Mouse (Mus musculus) stomach, embryonic 15.5 days (tissue): Measurements from ENCODE around the gene Ankrd17. TPM values are rescaled to one million over a fixed set of nuclear protein-coding genes. Genes with fewer than 3 reads are reported as not detected.
"Not testable (repeated sequence)": the region's sequence is repeated elsewhere in the genome, so short reads cannot be mapped to it uniquely, and the experiment has no call there.

Source experiments
- ATAC-seq: fragments of 200-750 bp; cut with Nextera tagmentation; 2 replicates; pipeline ENCODE4 v1.8.0; 2017; ENCODE audit warnings: low read depth, moderate number of reproducible peaks, moderate TSS enrichment; ENCODE audit not compliant: insufficient read depth, low FRiP score
- H3K27ac ChIP-seq: fragments of 300-500 bp; sonication (generic); 2 replicates; pipeline ENCODE4 v1.5.1; 2015; ENCODE audit warnings: mild to moderate bottlenecking, inconsistent platforms
- H3K27me3 ChIP-seq: fragments of 300-500 bp; sonication (generic); replicated peaks from 2 replicates; pipeline ENCODE4 v1.6.1; 2015; ENCODE audit warnings: inconsistent platforms
- H3K36me3 ChIP-seq: fragments of 300-500 bp; sonication (generic); 2 replicates; pipeline ENCODE4 v1.6.1; 2015; ENCODE audit warnings: inconsistent platforms
- H3K4me1 ChIP-seq: fragments of 300-500 bp; sonication (generic); 2 replicates; pipeline ENCODE4 v1.6.1; 2015; ENCODE audit warnings: inconsistent platforms
- H3K4me2 ChIP-seq: fragments of 300-500 bp; sonication (generic); 2 replicates; pipeline ENCODE4 v1.6.1; 2015; ENCODE audit warnings: mild to moderate bottlenecking, inconsistent platforms
- H3K4me3 ChIP-seq: fragments of 300-500 bp; sonication (generic); replicated peaks from 2 replicates; pipeline ENCODE4 v1.5.1; 2015; ENCODE audit warnings: inconsistent platforms
- H3K9ac ChIP-seq: fragments of 300-500 bp; sonication (generic); 2 replicates; pipeline ENCODE4 v1.6.1; 2015; ENCODE audit warnings: inconsistent platforms
- H3K9me3 ChIP-seq: fragments of 300-500 bp; sonication (generic); 2 replicates; pipeline ENCODE4 v1.6.1; 2016; ENCODE audit warnings: inconsistent platforms
- WGBS: fragments of 180-500 bp; shearing (Covaris S2); methylation state at CpG from one replicate; pipeline ENCODE4 v1.1.7; 2015; 5-methylcytosine and 5-hydroxymethylcytosine counted together
- polyA plus RNA-seq: library from polyadenylated mRNA; unstranded; fragments of >200 nt; fragmentation: Nextera tagmentation; extraction: Ambion mirVana; gene quantifications from 2 replicates; pipeline ENCODE4 v1.2.1, GENCODE M21; 2015

Gene Ankrd17
- polyA plus RNA-seq, 1 experiment from 2014 or later: 23.9 TPM

- 94% methylated on average over 11 of the region's 11 CpGs for WGBS
- Histone ChIP-seq H3K4me1 (no peaks in the 10 kb centered on the region), H3K9ac (no peak overlapping the region), H3K36me3 (peaks cover 10% of the 10 kb centered on the region; the same call in 1 of the 2 replicates), H3K27me3 (no peaks in the 10 kb centered on the region), H3K4me2 (no peak overlapping the region), H3K4me3 (no peak overlapping the region), H3K27ac (no peak overlapping the region), H3K9me3 (no peaks in the 10 kb centered on the region)
- ATAC-seq: no peak
These were observed 68.0 kb downstream of the Ankrd17 start for GRCm38 (mm10) chr5:90298396-90298795.

GRCm38 (mm10) chr5:90289887-90290286, 76.5 kb downstream of the Ankrd17 start:
- H3K9me3 ChIP-seq: no peaks in the 10 kb centered on the region
- no peak overlapping the region for H3K27ac ChIP-seq
- H3K9ac ChIP-seq: no peak overlapping the region
- no peaks in the 10 kb centered on the region for H3K4me1 ChIP-seq
- ATAC-seq: no peak
- no peak overlapping the region for H3K4me3 ChIP-seq
- no peaks in the 10 kb centered on the region for H3K27me3 ChIP-seq
- H3K36me3 ChIP-seq: peaks cover 33% of the 10 kb centered on the region
- no peak overlapping the region for H3K4me2 ChIP-seq

- ATAC-seq: no peak
These were observed 79.8 kb downstream of the Ankrd17 start for GRCm38 (mm10) chr5:90286559-90286958.

GRCm38 (mm10) chr5:90280061-90280460, 86.3 kb downstream of the Ankrd17 start:
- Histone ChIP-seq H3K9ac (no peak overlapping the region), H3K36me3 (peaks cover 9% of the 10 kb centered on the region), H3K4me2 (no peak overlapping the region), H3K27ac (no peak overlapping the region), H3K27me3 (no peaks in the 10 kb centered on the region), H3K4me3 (no peak overlapping the region), H3K4me1 (no peaks in the 10 kb centered on the region), H3K9me3 (no peaks in the 10 kb centered on the region)
- no peak for ATAC-seq
- 83% methylated on average over 1 of the region's 1 CpGs for WGBS

More at GRCm38 (mm10) chr5:90286559-90286958, 79.8 kb downstream of the Ankrd17 start:
- no peak overlapping the region for H3K4me2 ChIP-seq
- no peak overlapping the region for H3K9ac ChIP-seq
- H3K27me3 ChIP-seq: no peaks in the 10 kb centered on the region
- peaks cover 35% of the 10 kb centered on the region for H3K36me3 ChIP-seq
- WGBS: 79% methylated on average over 2 of the region's 2 CpGs
- H3K4me1 ChIP-seq: no peaks in the 10 kb centered on the region
- H3K4me3 ChIP-seq: no peak overlapping the region
- H3K9me3 ChIP-seq: no peaks in the 10 kb centered on the region
- no peak overlapping the region for H3K27ac ChIP-seq

- Histone ChIP-seq H3K9me3 (no peaks in the 10 kb centered on the region), H3K4me2 (no peak overlapping the region), H3K27ac (no peak overlapping the region), H3K4me3 (no peak overlapping the region), H3K27me3 (no peaks in the 10 kb centered on the region), H3K36me3 (peaks cover 9% of the 10 kb centered on the region), H3K9ac (no peak overlapping the region), H3K4me1 (no peaks in the 10 kb centered on the region)
- ATAC-seq: no peak
- WGBS: 71% methylated on average over 3 of the region's 3 CpGs
These were observed 87.0 kb downstream of the Ankrd17 start for GRCm38 (mm10) chr5:90279418-90279817.

GRCm38 (mm10) chr5:90277443-90277842, 88.9 kb downstream of the Ankrd17 start:
- Histone ChIP-seq H3K4me1 (no peaks in the 10 kb centered on the region), H3K4me2 (no peak overlapping the region), H3K4me3 (no peak overlapping the region), H3K27ac (no peak overlapping the region), H3K9me3 (no peaks in the 10 kb centered on the region), H3K9ac (no peak overlapping the region), H3K27me3 (no peaks in the 10 kb centered on the region), H3K36me3 (no peaks in the 10 kb centered on the region)
- no peak for ATAC-seq
- WGBS: 93% methylated on average over 1 of the region's 1 CpGs

GRCm38 (mm10) chr5:90274806-90275205, 91.6 kb downstream of the Ankrd17 start:
- H3K36me3 ChIP-seq: no peaks in the 10 kb centered on the region
- H3K4me2 ChIP-seq: no peak overlapping the region
- 77% methylated on average over 1 of the region's 1 CpGs for WGBS
- no peak overlapping the region for H3K9ac ChIP-seq
- no peaks in the 10 kb centered on the region for H3K9me3 ChIP-seq
- no peak overlapping the region for H3K4me3 ChIP-seq
- H3K27ac ChIP-seq: no peak overlapping the region
- ATAC-seq: no peak; the same call in 1 of the 2 replicates
- H3K4me1 ChIP-seq: no peaks in the 10 kb centered on the region
- no peaks in the 10 kb centered on the region for H3K27me3 ChIP-seq

- H3K4me3 ChIP-seq, H3K4me2 ChIP-seq, H3K27ac ChIP-seq, H3K9me3 ChIP-seq, H3K27me3 ChIP-seq, H3K9ac ChIP-seq, ATAC-seq, H3K4me1 ChIP-seq: not testable (repeated sequence)
- H3K36me3 ChIP-seq: peaks cover 21% of the 10 kb centered on the region
- 83% methylated on average over 2 of the region's 2 CpGs for WGBS
These were observed 104.1 kb downstream of the Ankrd17 start for GRCm38 (mm10) chr5:90262230-90262629.

GRCm38 (mm10) chr5:90257023-90257422, 109.4 kb downstream of the Ankrd17 start:
- Histone ChIP-seq H3K4me3 (no peak overlapping the region), H3K9me3 (no peaks in the 10 kb centered on the region), H3K36me3 (peaks cover 33% of the 10 kb centered on the region), H3K4me2 (no peak overlapping the region), H3K9ac (no peak overlapping the region), H3K27me3 (no peaks in the 10 kb centered on the region), H3K4me1 (no peaks in the 10 kb centered on the region), H3K27ac (no peak overlapping the region)
- 89% methylated on average over 3 of the region's 3 CpGs for WGBS
- ATAC-seq: no peak

GRCm38 (mm10) chr5:90247503-90247902, 118.9 kb downstream of the Ankrd17 start:
- ATAC-seq: no peak
- Histone ChIP-seq H3K4me2 (no peak overlapping the region), H3K4me1 (no peaks in the 10 kb centered on the region), H3K9ac (no peak overlapping the region), H3K27me3 (no peaks in the 10 kb centered on the region), H3K36me3 (peaks cover 42% of the 10 kb centered on the region), H3K9me3 (no peaks in the 10 kb centered on the region), H3K4me3 (no peak overlapping the region), H3K27ac (no peak overlapping the region)

GRCm38 (mm10) chr5:90246987-90247386, 119.4 kb downstream of the Ankrd17 start:
- Histone ChIP-seq H3K27me3 (no peaks in the 10 kb centered on the region), H3K27ac (no peak overlapping the region), H3K9me3 (no peaks in the 10 kb centered on the region), H3K4me2 (no peak overlapping the region), H3K4me3 (no peak overlapping the region), H3K9ac (no peak overlapping the region), H3K36me3 (peaks cover 39% of the 10 kb centered on the region), H3K4me1 (no peaks in the 10 kb centered on the region)
- ATAC-seq: no peak
- WGBS: 82% methylated on average over 2 of the region's 2 CpGs

- 82% methylated on average over 4 of the region's 4 CpGs for WGBS
- no peak overlapping the region for H3K27ac ChIP-seq
- H3K9ac ChIP-seq: no peak overlapping the region
- no peaks in the 10 kb centered on the region for H3K4me1 ChIP-seq
- peaks cover 39% of the 10 kb centered on the region for H3K36me3 ChIP-seq
- H3K9me3 ChIP-seq: no peaks in the 10 kb centered on the region
- no peaks in the 10 kb centered on the region for H3K27me3 ChIP-seq
- ATAC-seq: 0 out of 2 replicates have a peak, but pooled peaks have one; percentile 53
- no peak overlapping the region for H3K4me3 ChIP-seq
- no peak overlapping the region for H3K4me2 ChIP-seq
These were observed 119.8 kb downstream of the Ankrd17 start for GRCm38 (mm10) chr5:90246567-90246966.

GRCm38 (mm10) chr5:90245416-90245815, 121.0 kb downstream of the Ankrd17 start:
- Histone ChIP-seq H3K4me1 (no peaks in the 10 kb centered on the region), H3K9me3 (no peaks in the 10 kb centered on the region), H3K36me3 (peaks cover 38% of the 10 kb centered on the region), H3K4me2 (no peak overlapping the region), H3K9ac (no peak overlapping the region), H3K27me3 (no peaks in the 10 kb centered on the region), H3K27ac (no peak overlapping the region), H3K4me3 (no peak overlapping the region)
- no peak for ATAC-seq
- WGBS: 56% methylated on average over 4 of the region's 4 CpGs
